Mouse (Mus musculus) embryonic facial prominence, embryonic 12.5 days (tissue): ENCODE data around the gene Chst10. TPM values are rescaled to one million over a fixed set of nuclear protein-coding genes. Genes with fewer than 3 reads are reported as not detected.

Experiments used
- ATAC-seq: fragments of 200-750 bp; cut with Nextera tagmentation; 2 replicates; pipeline ENCODE4 v1.8.0; 2017; ENCODE audit not compliant: insufficient number of reproducible peaks, insufficient read depth, low FRiP score, low TSS enrichment
- H3K27ac ChIP-seq: fragments of 300-500 bp; sonication (generic); 2 replicates; pipeline ENCODE4 v1.5.1; 2016; ENCODE audit warnings: mild to moderate bottlenecking
- H3K27me3 ChIP-seq: fragments of 300-500 bp; sonication (generic); 2 replicates; pipeline ENCODE4 v1.6.1; 2016; ENCODE audit warnings: mild to moderate bottlenecking, moderate library complexity
- H3K36me3 ChIP-seq: fragments of 300-500 bp; sonication (generic); 2 replicates; pipeline ENCODE4 v1.6.1; 2016; ENCODE audit warnings: mild to moderate bottlenecking
- H3K4me1 ChIP-seq: fragments of 300-500 bp; sonication (generic); 2 replicates; pipeline ENCODE4 v1.6.1; 2016
- H3K4me2 ChIP-seq: fragments of 300-500 bp; sonication (generic); replicated peaks from 2 replicates; pipeline ENCODE4 v1.6.1; 2016; ENCODE audit warnings: mild to moderate bottlenecking, moderate library complexity
- H3K4me3 ChIP-seq: fragments of 300-500 bp; sonication (generic); 2 replicates; pipeline ENCODE4 v1.5.1; 2016; ENCODE audit warnings: mild to moderate bottlenecking
- H3K9ac ChIP-seq: fragments of 300-500 bp; sonication (generic); 2 replicates; pipeline ENCODE4 v1.6.1; 2016; ENCODE audit warnings: mild to moderate bottlenecking, moderate library complexity
- H3K9me3 ChIP-seq: fragments of 300-500 bp; sonication (generic); 2 replicates; pipeline ENCODE4 v1.6.1; 2016; ENCODE audit warnings: mild to moderate bottlenecking, moderate library complexity
- WGBS: fragments of 180-500 bp; shearing (Covaris S2); methylation state at CpG from one replicate; pipeline ENCODE4 v1.1.7; 2016; 5-methylcytosine and 5-hydroxymethylcytosine counted together
- polyA plus RNA-seq: library from polyadenylated mRNA; unstranded; fragments of >200 nt; fragmentation: Nextera tagmentation; extraction: Ambion mirVana; gene quantifications from 2 replicates; pipeline ENCODE4 v1.2.1, GENCODE M21; 2016

Gene Chst10
- polyA plus RNA-seq: 11.4 and 12.4 TPM in 2 replicates

DNA sequence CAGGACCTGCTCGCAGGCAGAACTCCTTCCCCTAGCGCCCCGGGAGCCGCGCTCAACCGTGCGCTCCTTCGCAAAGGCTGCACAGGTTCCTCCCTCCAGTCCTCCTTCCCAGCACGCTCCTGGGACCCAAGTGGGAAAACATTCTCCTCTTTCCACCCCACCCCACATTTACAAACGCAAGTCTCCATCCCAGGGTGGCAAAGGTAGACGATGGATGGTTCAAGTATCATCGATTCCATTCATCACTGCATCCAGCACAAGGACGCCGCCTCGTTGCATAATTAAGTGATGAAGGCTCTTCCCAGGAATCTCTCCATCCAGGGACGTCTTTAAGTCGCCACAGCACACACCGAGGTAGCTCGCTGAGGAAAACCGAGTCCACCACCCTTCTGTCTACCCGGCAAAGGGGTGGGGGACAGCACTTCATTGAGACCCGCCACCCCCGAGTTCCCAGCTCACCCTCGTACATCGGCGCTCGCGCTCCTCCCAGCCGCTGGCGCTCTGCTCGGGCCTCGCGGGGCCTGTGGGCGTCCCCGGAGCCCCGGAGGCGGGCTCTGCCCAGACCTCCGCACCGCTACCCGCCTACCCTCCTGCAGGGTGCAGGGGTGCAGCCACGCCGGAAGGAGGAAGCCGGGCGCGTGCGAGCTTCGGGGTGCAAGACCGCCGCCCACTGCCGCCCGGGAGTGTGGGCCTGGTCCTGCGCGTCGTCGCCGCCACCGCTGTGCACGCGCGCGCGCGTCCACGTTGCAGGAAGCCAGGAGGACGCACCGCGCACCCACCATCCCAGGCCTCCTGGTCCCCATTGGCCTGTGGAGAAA, at the start of gene Chst10:
Gene Chst10, minus strand, starts transcription at position 731 of the 818 bp plus-strand sequence.
- peak within 1 kb of the TSS; percentile 65 for H3K9ac ChIP-seq

GRCm38 (mm10) chr1:38939608-38940007, 41.6 kb upstream of the Chst10 start:
- no peak for ATAC-seq
- Histone ChIP-seq H3K27me3 (no peaks in the 10 kb centered on the region), H3K4me2 (no peak overlapping the region), H3K4me1 (no peaks in the 10 kb centered on the region), H3K9me3 (no peaks in the 10 kb centered on the region), H3K9ac (no peak overlapping the region), H3K36me3 (no peaks in the 10 kb centered on the region), H3K27ac (no peak overlapping the region), H3K4me3 (no peak overlapping the region)
- WGBS: 6% methylated on average over 5 of the region's 5 CpGs

More for the DNA sequence above, at the start of gene Chst10:
- Histone ChIP-seq H3K4me1 (no peaks in the 10 kb centered on the region), H3K36me3 (peaks cover 4% of the 10 kb centered on the region; the same call in 1 of the 2 replicates), H3K4me2 (peak within 1 kb of the TSS; percentile 72), H3K9me3 (no peaks in the 10 kb centered on the region), H3K27ac (peak within 1 kb of the TSS; percentile 75), H3K4me3 (peak within 1 kb of the TSS; percentile 73), H3K27me3 (peaks cover 3% of the 10 kb centered on the region; the same call in 1 of the 2 replicates)
- ATAC-seq: peak; percentile 92
- under 1% methylated on average over 67 of the region's 67 CpGs for WGBS

- 79% methylated on average over 6 of the region's 6 CpGs for WGBS
- no peak for ATAC-seq
- H3K9ac ChIP-seq: no peak within 1 kb of the TSS
- no peak within 1 kb of the TSS for H3K4me2 ChIP-seq
- no peak within 1 kb of the TSS for H3K4me3 ChIP-seq
- no peaks in the 10 kb centered on the region for H3K4me1 ChIP-seq
- no peaks in the 10 kb centered on the region for H3K36me3 ChIP-seq
- no peak within 1 kb of the TSS for H3K27ac ChIP-seq
- no peaks in the 10 kb centered on the region for H3K9me3 ChIP-seq
- H3K27me3 ChIP-seq: no peaks in the 10 kb centered on the region
Observed at GRCm38 (mm10) chr1:38938849-38939248, 40.9 kb upstream of the Chst10 start, which contains the start of gene Nms. TSS of gene Nms (plus strand) at chr1:38939149.

GRCm38 (mm10) chr1:38936780-38937179, 38.8 kb upstream of the Chst10 start:
- Histone ChIP-seq H3K4me1 (no peaks in the 10 kb centered on the region), H3K4me3 (no peak overlapping the region), H3K4me2 (no peak overlapping the region), H3K9ac (no peak overlapping the region), H3K27ac (no peak overlapping the region), H3K27me3 (no peaks in the 10 kb centered on the region), H3K9me3 (no peaks in the 10 kb centered on the region), H3K36me3 (no peaks in the 10 kb centered on the region)
- ATAC-seq: no peak
- WGBS: 30% methylated on average over 6 of the region's 6 CpGs

DNA sequence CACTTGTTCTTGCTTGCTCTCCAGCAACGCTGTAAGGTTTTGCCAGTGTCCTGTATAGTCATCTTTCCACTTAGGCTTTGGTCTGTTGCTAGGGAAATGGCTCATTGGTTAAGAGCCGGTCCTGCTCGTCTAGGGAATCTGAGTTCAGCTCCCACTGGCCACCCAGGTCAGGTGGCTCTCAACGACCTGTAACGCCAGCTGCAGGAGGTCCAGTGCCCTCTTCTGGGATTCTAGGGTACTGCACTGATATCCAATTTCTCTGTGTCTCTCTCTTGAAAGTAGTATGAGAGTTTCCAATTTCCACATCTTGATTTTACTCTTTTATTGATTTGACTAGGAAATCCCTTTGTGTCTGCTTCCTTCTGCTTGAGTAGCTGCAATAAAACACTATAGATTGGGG, 36.7 kb upstream of the Chst10 start:
- Histone ChIP-seq H3K9me3 (no peaks in the 10 kb centered on the region), H3K36me3 (no peaks in the 10 kb centered on the region), H3K4me1 (no peaks in the 10 kb centered on the region), H3K9ac (no peak overlapping the region), H3K4me2 (no peak overlapping the region), H3K27me3 (no peaks in the 10 kb centered on the region), H3K4me3 (no peak overlapping the region), H3K27ac (no peak overlapping the region)
- 28% methylated on average over 5 of the region's 5 CpGs for WGBS
- no peak for ATAC-seq

DNA sequence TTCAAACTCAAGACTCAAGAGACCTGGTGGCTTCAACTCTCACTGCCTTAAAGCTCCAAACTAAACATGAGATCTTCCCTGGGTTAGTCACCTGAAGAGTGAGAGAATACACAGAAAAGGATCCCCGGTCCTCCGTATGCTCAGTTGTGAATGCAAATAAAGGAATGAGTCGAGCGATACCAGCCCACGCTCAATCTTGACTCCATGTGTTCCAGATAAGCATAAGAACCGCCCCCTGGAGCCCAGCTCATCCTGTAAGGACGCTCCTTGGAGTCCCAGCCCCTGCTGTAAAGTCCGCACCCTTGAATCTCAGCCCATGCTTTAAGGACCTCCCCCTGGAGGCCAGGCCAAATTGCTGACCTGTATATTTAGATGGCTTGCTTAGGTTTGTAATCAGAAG, 32.8 kb upstream of the Chst10 start:
- Histone ChIP-seq H3K4me1 (no peaks in the 10 kb centered on the region), H3K9ac (no peak overlapping the region), H3K27ac (no peak overlapping the region), H3K4me3 (no peak overlapping the region), H3K36me3 (no peaks in the 10 kb centered on the region), H3K27me3 (no peaks in the 10 kb centered on the region), H3K9me3 (no peaks in the 10 kb centered on the region), H3K4me2 (no peak overlapping the region)
- WGBS: 64% methylated on average over 8 of the region's 8 CpGs
- no peak for ATAC-seq

- no peaks in the 10 kb centered on the region for H3K27me3 ChIP-seq
- ATAC-seq: no peak
- H3K9ac ChIP-seq: no peak overlapping the region
- no peak overlapping the region for H3K4me2 ChIP-seq
- H3K36me3 ChIP-seq: no peaks in the 10 kb centered on the region
- 65% methylated on average over 4 of the region's 4 CpGs for WGBS
- no peaks in the 10 kb centered on the region for H3K9me3 ChIP-seq
- no peaks in the 10 kb centered on the region for H3K4me1 ChIP-seq
- no peak overlapping the region for H3K4me3 ChIP-seq
- no peak overlapping the region for H3K27ac ChIP-seq
Observed at GRCm38 (mm10) chr1:38929468-38929867, 31.5 kb upstream of the Chst10 start.

GRCm38 (mm10) chr1:38928996-38929395, 31.0 kb upstream of the Chst10 start:
- 82% methylated on average over 4 of the region's 4 CpGs for WGBS

DNA sequence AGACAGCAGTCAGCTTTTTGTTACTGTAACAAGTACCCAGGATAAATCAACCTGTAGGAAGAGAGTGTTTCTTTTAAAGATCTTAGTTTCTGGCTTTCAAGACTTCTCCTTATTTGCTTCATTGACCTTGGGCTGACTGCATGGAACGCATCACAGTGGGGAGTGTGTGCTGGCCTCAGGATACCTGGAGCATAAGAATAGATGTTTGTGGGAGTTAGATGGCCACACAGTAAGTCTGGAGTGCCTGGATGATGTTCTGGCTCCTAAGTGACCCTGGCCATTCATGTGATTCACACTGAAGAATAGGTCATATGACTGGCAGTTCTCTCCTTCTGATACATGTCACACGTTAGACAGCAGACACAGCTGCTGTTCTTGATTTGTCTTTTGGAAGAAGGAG, 6.0 kb upstream of the Chst10 start:
- 77% methylated on average over 2 of the region's 2 CpGs for WGBS
- no peaks in the 10 kb centered on the region for H3K9me3 ChIP-seq
- no peaks in the 10 kb centered on the region; the same call in 1 of the 2 replicates for H3K27me3 ChIP-seq
- no peaks in the 10 kb centered on the region for H3K4me1 ChIP-seq
- no peak for ATAC-seq
- H3K4me2 ChIP-seq: no peak overlapping the region
- no peak overlapping the region for H3K4me3 ChIP-seq
- H3K36me3 ChIP-seq: no peaks in the 10 kb centered on the region
- no peak overlapping the region for H3K9ac ChIP-seq
- no peak overlapping the region for H3K27ac ChIP-seq

More at GRCm38 (mm10) chr1:38928996-38929395, 31.0 kb upstream of the Chst10 start:
- Histone ChIP-seq H3K4me1 (no peaks in the 10 kb centered on the region), H3K4me2 (no peak overlapping the region), H3K4me3 (no peak overlapping the region), H3K36me3 (no peaks in the 10 kb centered on the region), H3K9me3 (no peaks in the 10 kb centered on the region), H3K9ac (no peak overlapping the region), H3K27me3 (no peaks in the 10 kb centered on the region), H3K27ac (no peak overlapping the region)
- no peak for ATAC-seq

DNA sequence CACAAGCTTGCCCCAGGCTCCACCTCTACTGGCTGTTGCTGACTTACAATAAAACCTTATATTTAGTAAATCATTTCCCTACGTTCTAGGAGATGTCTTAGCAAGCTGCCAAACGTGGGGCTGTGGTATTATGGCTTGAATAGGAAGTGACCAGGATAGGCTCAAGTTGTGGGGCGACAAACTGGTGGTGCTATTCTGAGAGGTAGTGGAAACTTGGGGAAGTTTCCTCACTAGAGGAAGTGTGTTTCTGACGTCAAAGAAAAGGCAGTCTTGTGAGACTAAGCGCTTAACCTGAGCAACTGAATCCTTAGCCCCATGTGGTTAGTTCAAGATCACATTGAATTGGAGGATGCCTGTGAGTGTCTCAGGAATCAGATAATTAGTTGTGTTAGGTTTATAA, 4.6 kb upstream of the Chst10 start:
- H3K4me3 ChIP-seq: no peak overlapping the region
- no peak overlapping the region for H3K27ac ChIP-seq
- no peaks in the 10 kb centered on the region for H3K36me3 ChIP-seq
- no peak overlapping the region for H3K9ac ChIP-seq
- H3K27me3 ChIP-seq: no peaks in the 10 kb centered on the region; the same call in 1 of the 2 replicates
- ATAC-seq: no peak
- no peak overlapping the region for H3K4me2 ChIP-seq
- no peaks in the 10 kb centered on the region for H3K9me3 ChIP-seq
- no peaks in the 10 kb centered on the region for H3K4me1 ChIP-seq
- 64% methylated on average over 5 of the region's 5 CpGs for WGBS

- Histone ChIP-seq H3K4me3 (no peak overlapping the region), H3K27ac (no peak overlapping the region), H3K9ac (no peak overlapping the region), H3K9me3 (no peaks in the 10 kb centered on the region), H3K4me1 (peaks cover 2% of the 10 kb centered on the region; the same call in 1 of the 2 replicates), H3K36me3 (peaks cover 4% of the 10 kb centered on the region; the same call in 1 of the 2 replicates), H3K27me3 (0 out of 2 replicates have a peak, but pooled peaks cover 3% of the 10 kb centered on the region), H3K4me2 (no peak overlapping the region)
- no peak for ATAC-seq
- 74% methylated on average over 5 of the region's 5 CpGs for WGBS
Observed at GRCm38 (mm10) chr1:38893081-38893480, 4.9 kb downstream of the Chst10 start.

DNA sequence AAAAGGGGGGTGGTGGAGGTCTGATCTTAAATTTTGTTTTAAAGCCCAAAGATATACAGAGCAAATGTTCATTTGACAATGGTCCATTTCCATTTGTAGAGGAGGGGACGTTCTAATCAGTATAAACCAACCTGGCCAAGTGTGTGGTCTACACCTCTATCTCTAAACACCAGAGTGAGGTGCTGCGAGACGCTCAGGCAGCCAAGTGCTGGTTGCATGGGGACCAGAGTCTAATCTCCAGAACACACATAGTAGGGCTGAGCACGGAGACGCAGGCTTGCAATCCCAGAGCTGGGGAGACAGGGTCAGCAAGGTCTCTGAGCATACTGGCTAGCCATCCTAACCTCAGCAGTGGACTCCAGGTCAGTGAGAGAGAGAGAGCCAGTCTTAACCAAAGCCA, 6.5 kb downstream of the Chst10 start:
- H3K4me3 ChIP-seq: no peak overlapping the region
- H3K9me3 ChIP-seq: no peaks in the 10 kb centered on the region
- 0 out of 2 replicates have a peak, but pooled peaks cover 3% of the 10 kb centered on the region for H3K27me3 ChIP-seq
- WGBS: 88% methylated on average over 5 of the region's 5 CpGs
- H3K27ac ChIP-seq: no peak overlapping the region
- no peak overlapping the region for H3K4me2 ChIP-seq
- no peak overlapping the region for H3K9ac ChIP-seq
- no peak for ATAC-seq
- H3K36me3 ChIP-seq: peaks cover 4% of the 10 kb centered on the region; the same call in 1 of the 2 replicates
- H3K4me1 ChIP-seq: peaks cover 2% of the 10 kb centered on the region; the same call in 1 of the 2 replicates
